Mouse (Mus musculus): ENCODE data around the gene Pebp1.
"Not testable (repeated sequence)": the region's sequence is repeated elsewhere in the genome, so short reads cannot be mapped to it uniquely, and the experiment has no call there.

GRCm38 (mm10) chr5:117293776-117294175 is 6.4 kb upstream of the Pebp1 start:
- not testable (repeated sequence) for TF ChIP-seq POLR2AphosphoS2 (IDR thresholded peaks at IDR 0.05; ENCODE audit: low read length); POLR2A (IDR thresholded peaks at IDR 0.05; ENCODE audit: control insufficient read depth in 1 of 2, insufficient read depth in 1 of 2, low read depth in 1 of 2, low read length in 2 of 2, poor library complexity in 1 of 2); CTCF (IDR thresholded peaks at IDR 0.05 in 2 of 3, conservative IDR thresholded peaks at IDR 0.05 in 1 of 3; ENCODE audit: control insufficient read depth in 1 of 3, insufficient read depth in 1 of 3, low read depth in 2 of 3, low read length in 3 of 3, poor library complexity in 1 of 3, severe bottlenecking in 1 of 3); GABPA (IDR thresholded peaks at IDR 0.05; ENCODE audit: low read depth, low read length); ZMIZ1 (IDR thresholded peaks at IDR 0.05; ENCODE audit: low read depth, low read length); SMC3 (IDR thresholded peaks at IDR 0.05; ENCODE audit: low read depth, low read length); MAFK (IDR thresholded peaks at IDR 0.05; ENCODE audit: borderline replicate concordance, low read depth, low read length); KAT2A (conservative IDR thresholded peaks at IDR 0.05; ENCODE audit: low read depth, low read length); ETS1 (IDR thresholded peaks at IDR 0.05; ENCODE audit: low read depth, low read length); GATA1 (IDR thresholded peaks at IDR 0.05; ENCODE audit: low read depth, low read length); ZKSCAN1 (IDR thresholded peaks at IDR 0.05; ENCODE audit: low read depth, low read length)
